Comparison of ENCODE assay signal across 8 mouse cellular contexts in genomic region chr6:119848696-119849347, GRCm38 (mm10). TPM values are rescaled to one million over a fixed set of nuclear protein-coding genes. Genes with fewer than 3 reads are reported as not detected.
DNase-seq lines count a peak whose midpoint lies in the region; ATAC-seq and TF ChIP-seq lines count a peak whose summit lies in the region.

No protein-coding gene starts in this region.

- no peak for TF ChIP-seq CTCF in bone marrow macrophage, adult 2 months (IDR thresholded peaks at IDR 0.05; ENCODE audit: low read depth, low read length)

- no peak for TF ChIP-seq POLR2A in bone marrow macrophage, adult 2 months (IDR thresholded peaks at IDR 0.05; ENCODE audit: borderline replicate concordance, low read depth, low read length)

- DNase-seq in kidney, adult 18-20 months: no peak
- DNase-seq in urinary bladder, postnatal 25 days (ENCODE audit: low spot score): no peak
- no peak for DNase-seq in urinary bladder, adult 2 months (ENCODE audit: low spot score)
- DNase-seq in frontal cortex, postnatal 36 days (ENCODE audit: low spot score in 2 of 2): no peak

- peak overlapping the region; percentile 77 for H3K4me2 ChIP-seq in kidney, embryonic 15.5 days
- H3K4me2 ChIP-seq in hindbrain, embryonic 16.5 days (ENCODE audit: low read length): peak overlapping the region; percentile 75
- H3K4me2 ChIP-seq in midbrain, embryonic 16.5 days (ENCODE audit: low read length): peak overlapping the region; percentile 50

- H3K27me3 ChIP-seq in kidney, embryonic 15.5 days: no peaks in the 10 kb centered on the region
- H3K27me3 ChIP-seq in hindbrain, embryonic 16.5 days (replicated peaks; ENCODE audit: control insufficient read depth, insufficient read depth, low read length): no peaks in the 10 kb centered on the region
- H3K27me3 ChIP-seq in midbrain, embryonic 16.5 days (ENCODE audit: control insufficient read depth, insufficient read depth, low read depth, low read length): no peaks in the 10 kb centered on the region

- H3K9me3 ChIP-seq in kidney, embryonic 15.5 days (replicated peaks): no peaks in the 10 kb centered on the region
- no peaks in the 10 kb centered on the region for H3K9me3 ChIP-seq in hindbrain, embryonic 16.5 days (ENCODE audit: control insufficient read depth, low read length)
- H3K9me3 ChIP-seq in midbrain, embryonic 16.5 days (replicated peaks; ENCODE audit: control insufficient read depth, low read length, poor library complexity, severe bottlenecking): no peaks in the 10 kb centered on the region

- H3K4me1 ChIP-seq in kidney, embryonic 15.5 days: peaks cover 18% of the 10 kb centered on the region
- peaks cover 10% of the 10 kb centered on the region; the same call in 1 of the 2 replicates for H3K4me1 ChIP-seq in bone marrow macrophage, adult 2 months (ENCODE audit: control insufficient read depth, insufficient read depth, low read length)
- peaks cover 15% of the 10 kb centered on the region for H3K4me1 ChIP-seq in hindbrain, embryonic 16.5 days (ENCODE audit: control insufficient read depth, insufficient read depth, low read depth, low read length)
- H3K4me1 ChIP-seq in midbrain, embryonic 16.5 days (ENCODE audit: control insufficient read depth, insufficient read depth, low read length): peaks cover 26% of the 10 kb centered on the region

- H3K4me3 ChIP-seq in kidney, embryonic 15.5 days (replicated peaks): peak overlapping the region; percentile 97
- H3K4me3 ChIP-seq in bone marrow macrophage, adult 2 months (ENCODE audit: insufficient read depth, low read length): peak overlapping the region; percentile 92
- H3K4me3 ChIP-seq in hindbrain, embryonic 16.5 days (ENCODE audit: low read length): peak overlapping the region; percentile 96
- peak overlapping the region; percentile 95 for H3K4me3 ChIP-seq in midbrain, embryonic 16.5 days (ENCODE audit: low read depth, low read length)

- no peaks in the 10 kb centered on the region for H3K36me3 ChIP-seq in kidney, embryonic 15.5 days
- H3K36me3 ChIP-seq in hindbrain, embryonic 16.5 days (ENCODE audit: control insufficient read depth, insufficient read depth, low read length): no peaks in the 10 kb centered on the region
- H3K36me3 ChIP-seq in midbrain, embryonic 16.5 days (ENCODE audit: control insufficient read depth, insufficient read depth, low read length): no peaks in the 10 kb centered on the region

- H3K9ac ChIP-seq in kidney, embryonic 15.5 days: peak overlapping the region; percentile 89
- H3K9ac ChIP-seq in hindbrain, embryonic 16.5 days (ENCODE audit: low read depth, low read length): peak overlapping the region; percentile 96
- H3K9ac ChIP-seq in midbrain, embryonic 16.5 days (ENCODE audit: low read depth, low read length): peak overlapping the region; percentile 96

- ATAC-seq in kidney, embryonic 15.5 days (replicated peaks; ENCODE audit: low FRiP score): peak; percentile 53
- ATAC-seq in hindbrain, embryonic 16.5 days: no peak
- ATAC-seq in midbrain, embryonic 16.5 days: peak; percentile 66; the same call in 1 of the 2 replicates

- WGBS in kidney, embryonic 15.5 days: 13% methylated on average over 13 of the region's 13 CpGs
- 18% methylated on average over 13 of the region's 13 CpGs for WGBS in hindbrain, embryonic 16.5 days
- WGBS in midbrain, embryonic 16.5 days: 11% methylated on average over 13 of the region's 13 CpGs

- peak overlapping the region; percentile 98 for H3K27ac ChIP-seq in kidney, embryonic 15.5 days
- peak overlapping the region; percentile 75 for H3K27ac ChIP-seq in bone marrow macrophage, adult 2 months (ENCODE audit: insufficient read depth, low read depth, low read length)
- H3K27ac ChIP-seq in hindbrain, embryonic 16.5 days (ENCODE audit: low read depth, low read length): peak overlapping the region; percentile 99
- H3K27ac ChIP-seq in midbrain, embryonic 16.5 days (ENCODE audit: low read length): peak overlapping the region; percentile 98

RNA-seq across cellular contexts. Expression of gene Erc1, which starts 0.9 kb away (rescaled TPM):
- polyA plus RNA-seq in kidney, embryonic 15.5 days (2015; fragmentation: Nextera tagmentation; extraction: Ambion mirVana): 18.6 and 19.8 TPM in 2 replicates
- 9.8 and 9.9 TPM in 2 replicates for polyA plus RNA-seq in bone marrow macrophage, adult 2 months (2012; ENCODE audit: insufficient read depth, insufficient read length, missing spikeins)
- polyA plus RNA-seq in hindbrain, embryonic 16.5 days (2015; fragmentation: Nextera tagmentation; extraction: Ambion mirVana): 42.9 and 46.9 TPM in 2 replicates
- polyA plus RNA-seq in midbrain, embryonic 16.5 days (2015; fragmentation: Nextera tagmentation; extraction: Ambion mirVana): 47.9 and 52.9 TPM in 2 replicates
- polyA plus RNA-seq in urinary bladder, adult 2 months (2012; rRNA removed): 10.6 and 13.7 TPM in 2 replicates

RNA-seq across cellular contexts. Expression of gene Rad52, which starts 53.7 kb away (rescaled TPM):
- polyA plus RNA-seq in kidney, embryonic 15.5 days (2015; fragmentation: Nextera tagmentation; extraction: Ambion mirVana): 27.0 and 27.3 TPM in 2 replicates
- polyA plus RNA-seq in bone marrow macrophage, adult 2 months (2012; ENCODE audit: insufficient read depth, insufficient read length, missing spikeins): 15.9 and 18.9 TPM in 2 replicates
- polyA plus RNA-seq in hindbrain, embryonic 16.5 days (2015; fragmentation: Nextera tagmentation; extraction: Ambion mirVana): 24.0 and 25.5 TPM in 2 replicates
- 24.1 and 26.6 TPM in 2 replicates for polyA plus RNA-seq in midbrain, embryonic 16.5 days (2015; fragmentation: Nextera tagmentation; extraction: Ambion mirVana)
- polyA plus RNA-seq in urinary bladder, adult 2 months (2012; rRNA removed): 28.8 and 39.4 TPM in 2 replicates
